Mouse (Mus musculus): ENCODE results near the gene Mtm1. TPM values are rescaled to one million over a fixed set of nuclear protein-coding genes. Genes with fewer than 3 reads are reported as not detected.
"Not testable (repeated sequence)": the region's sequence is repeated elsewhere in the genome, so short reads cannot be mapped to it uniquely, and the experiment has no call there.

Gene Mtm1
- total RNA-seq, 4 experiments from 2014 or later = 14.8 to 17.8 (median 17.2) TPM

- DNase-seq (ENCODE audit: low spot score) = no peak
Observed at GRCm38 (mm10) chrX:71285473-71285872, 74.9 kb downstream of the Mtm1 start.

GRCm38 (mm10) chrX:71287088-71287487 is 76.5 kb downstream of the Mtm1 start:
- no peak for DNase-seq (ENCODE audit: low spot score)

GRCm38 (mm10) chrX:71294191-71294590 is 83.6 kb downstream of the Mtm1 start:
- DNase-seq (ENCODE audit: low spot score) = no peak

- DNase-seq (ENCODE audit: low spot score) = no peak
Observed at GRCm38 (mm10) chrX:71296005-71296404, 85.4 kb downstream of the Mtm1 start.

GRCm38 (mm10) chrX:71302148-71302547 is 91.6 kb downstream of the Mtm1 start:
- no peak for DNase-seq (ENCODE audit: low spot score)

- peak; percentile 45 for DNase-seq (ENCODE audit: low spot score)
Observed at GRCm38 (mm10) chrX:71311229-71311628, 100.7 kb downstream of the Mtm1 start.

GRCm38 (mm10) chrX:71314380-71314779 is 103.8 kb downstream of the Mtm1 start:
- no peak for DNase-seq (ENCODE audit: low spot score)

- DNase-seq (ENCODE audit: low spot score) = no peak
Observed at GRCm38 (mm10) chrX:71352033-71352432, 141.5 kb downstream of the Mtm1 start.

GRCm38 (mm10) chrX:71355331-71355730 is 144.8 kb downstream of the Mtm1 start:
- no peak for DNase-seq (ENCODE audit: low spot score)

GRCm38 (mm10) chrX:71361793-71362192 is 151.2 kb downstream of the Mtm1 start:
- DNase-seq (ENCODE audit: low spot score) = not testable (repeated sequence)

GRCm38 (mm10) chrX:71364062-71364461 is 153.5 kb downstream of the Mtm1 start:
- DNase-seq (ENCODE audit: low spot score) = no peak

GRCm38 (mm10) chrX:71364554-71364991 is 154.0 kb downstream of the Mtm1 start, which contains the start of gene Mtmr1:
Mtmr1 (plus strand) TSS chrX:71364760.
- peak; percentile 67 for DNase-seq (ENCODE audit: low spot score)

- peak; percentile 13 for DNase-seq (ENCODE audit: low spot score)
Observed at GRCm38 (mm10) chrX:71365011-71365410, 154.4 kb downstream of the Mtm1 start.

Other genes with a start within 250 kb of the Mtm1 start
- gene Mamld1, start 160.5 kb upstream of the Mtm1 start, total RNA-seq (2022) = 1 to 10 TPM; 4.2 to 5.1 (median 4.4) TPM
- gene Mtmr1, start 154.0 kb downstream of the Mtm1 start, total RNA-seq (2022) = 10 to 100 TPM; 22.9 to 24.9 (median 24.0) TPM

Measured in heart, adult 8-10 months (tissue).